Mouse (Mus musculus) cortical plate, adult 2 months (tissue): ENCODE results near the gene Khdrbs2.

Source experiments
- CTCF ChIP-seq: fragments of 200-500 bp; IDR thresholded peaks from 2 replicates; pipeline ENCODE4 v1.5.1; 2011; ENCODE audit warnings: mild to moderate bottlenecking, control low read depth, low read length; ENCODE audit not compliant: insufficient read depth; ENCODE audit errors: extremely low read depth
- POLR2A ChIP-seq: fragments of 200-500 bp; IDR thresholded peaks from 2 replicates; pipeline ENCODE4 v1.6.1; 2011; ENCODE audit warnings: mild to moderate bottlenecking, low read length, control low read depth; ENCODE audit not compliant: insufficient read depth; ENCODE audit errors: extremely low read depth

GRCm38 (mm10) chr1:32639118-32639517 is 466.6 kb downstream of the Khdrbs2 start:
- TF ChIP-seq CTCF: no peak
- TF ChIP-seq POLR2A: no peak
